ENCODE assay signal across 9 mouse cellular contexts in genomic region chr14:11551892-11552291, GRCm38 (mm10). TPM values are rescaled to one million over a fixed set of nuclear protein-coding genes. Genes with fewer than 3 reads are reported as not detected.
DNase-seq lines count a peak whose midpoint lies in the region; ATAC-seq and TF ChIP-seq lines count a peak whose summit lies in the region.
"Had no signal": no experiment of that assay in that cellular context is flagged by ENCODE, and none has a peak within 500 bp of the region (broad histone marks: within the 10 kb centered on the region; RNA-seq: fewer than 3 reads in every experiment).

No protein-coding gene starts in this region.

- no peak for TF ChIP-seq POLR2A in small intestine, adult 2 months (IDR thresholded peaks at IDR 0.05; ENCODE audit: low read depth, low read length)

- DNase-seq in kidney, postnatal 0 days (ENCODE audit: low spot score) = peak; percentile 65
- no peak for DNase-seq in kidney, adult 8-10 months
- no peak for DNase-seq in liver, embryonic 14.5 days (ENCODE audit: low read depth in 3 of 3, low spot score in 3 of 3)
- no peak for DNase-seq in frontal cortex, postnatal 36 days (ENCODE audit: low spot score in 2 of 2)
- DNase-seq in left cerebral cortex, postnatal 25 days (ENCODE audit: low spot score in 2 of 2) = no peak
- no peak for DNase-seq in left cerebral cortex, adult 9 months (ENCODE audit: low spot score in 2 of 2)

- ATAC-seq in kidney, postnatal 0 days (replicated peaks; ENCODE audit: low FRiP score, low read depth) = no peak
- ATAC-seq in forebrain, embryonic 16.5 days = no peak
- ATAC-seq in liver, embryonic 14.5 days (ENCODE audit: insufficient read depth) = no peak
- ATAC-seq: Patski had no signal

- H3K9me3 ChIP-seq in kidney, postnatal 0 days (replicated peaks; ENCODE audit: low read length) = no peaks in the 10 kb centered on the region
- H3K9me3 ChIP-seq in forebrain, embryonic 16.5 days (ENCODE audit: control insufficient read depth, low read length) = no peaks in the 10 kb centered on the region
- H3K9me3 ChIP-seq in liver, embryonic 14.5 days (ENCODE audit: control insufficient read depth, low read length) = no peaks in the 10 kb centered on the region

- 8% methylated on average over 11 of the region's 11 CpGs for WGBS in kidney, postnatal 0 days
- 36% methylated on average over 11 of the region's 11 CpGs for WGBS in forebrain, embryonic 16.5 days
- 12% methylated on average over 11 of the region's 11 CpGs for WGBS in liver, embryonic 14.5 days (ENCODE audit: insufficient replicate concordance)
- WGBS in small intestine, adult 2 months = 29% methylated on average over 11 of the region's 11 CpGs

- H3K36me3 ChIP-seq in kidney, postnatal 0 days (ENCODE audit: insufficient read depth, low read length) = no peaks in the 10 kb centered on the region
- H3K36me3 ChIP-seq in forebrain, embryonic 16.5 days (ENCODE audit: control insufficient read depth, insufficient read depth) = no peaks in the 10 kb centered on the region
- no peaks in the 10 kb centered on the region for H3K36me3 ChIP-seq in liver, embryonic 14.5 days (replicated peaks; ENCODE audit: control insufficient read depth, insufficient read depth, low read depth)
- no peaks in the 10 kb centered on the region for H3K36me3 ChIP-seq in small intestine, adult 2 months (ENCODE audit: control insufficient read depth, insufficient read depth, low read length)

- H3K4me1 ChIP-seq in kidney, postnatal 0 days (replicated peaks; ENCODE audit: insufficient read depth, low read length) = 0 out of 2 replicates have a peak, but pooled peaks cover 4% of the 10 kb centered on the region
- H3K4me1 ChIP-seq in forebrain, embryonic 16.5 days (replicated peaks; ENCODE audit: control insufficient read depth, insufficient read depth, low read length) = peaks cover 16% of the 10 kb centered on the region
- no peaks in the 10 kb centered on the region for H3K4me1 ChIP-seq in liver, embryonic 14.5 days (replicated peaks; ENCODE audit: control insufficient read depth in 2 of 2, insufficient read depth in 2 of 2, low read length in 1 of 2)
- peaks cover 2% of the 10 kb centered on the region; the same call in 1 of the 2 replicates for H3K4me1 ChIP-seq in small intestine, adult 2 months (ENCODE audit: control insufficient read depth, insufficient read depth, insufficient read length, low read length)

- H3K4me3 ChIP-seq in kidney, postnatal 0 days (replicated peaks; ENCODE audit: low read depth, low read length) = peak overlapping the region; percentile 69
- H3K4me3 ChIP-seq in forebrain, embryonic 16.5 days (replicated peaks; ENCODE audit: low read length) = peak overlapping the region; percentile 77
- H3K4me3 ChIP-seq in liver, embryonic 14.5 days (ENCODE audit: insufficient read depth in 1 of 2, low read depth in 2 of 2, low read length in 2 of 2) = peak overlapping the region; percentile 9 to 53; a peak in 3 of 4 replicates
- peak overlapping the region; percentile 14; the same call in 1 of the 2 replicates for H3K4me3 ChIP-seq in small intestine, adult 2 months (ENCODE audit: low read depth, low read length)

- peak overlapping the region; percentile 79 for H3K4me2 ChIP-seq in kidney, postnatal 0 days (ENCODE audit: low read length)
- H3K4me2 ChIP-seq in forebrain, embryonic 16.5 days (ENCODE audit: low read length) = peak overlapping the region; percentile 85
- peak overlapping the region; percentile 60 for H3K4me2 ChIP-seq in liver, embryonic 14.5 days (ENCODE audit: low read depth)

- intact Hi-C loops in left cerebral cortex, postnatal 25 days (cut with DNase I) = loop anchor here (2.0 to 10.0 kb wide), 7 partner anchors 90 to 589 kb away; partner anchors contain the start of gene Fhit

- TF ChIP-seq CTCF in kidney, postnatal 0 days (IDR thresholded peaks at IDR 0.05; ENCODE audit: low read depth) = no peak
- no peak for TF ChIP-seq CTCF in liver, embryonic 14.5 days (IDR thresholded peaks at IDR 0.05; ENCODE audit: low read depth)
- no peak for TF ChIP-seq CTCF in small intestine, adult 2 months (IDR thresholded peaks at IDR 0.05; ENCODE audit: extremely low read depth, insufficient read length, insufficient replicate concordance, low read depth, low read length)

- H3K27ac ChIP-seq in kidney, postnatal 0 days = no peak overlapping the region
- H3K27ac ChIP-seq in forebrain, embryonic 16.5 days (ENCODE audit: low read length) = no peak overlapping the region
- H3K27ac ChIP-seq in liver, embryonic 14.5 days = no peak overlapping the region
- H3K27ac ChIP-seq in small intestine, adult 2 months (ENCODE audit: insufficient read depth, low read depth, low read length) = no peak overlapping the region

- H3K27me3 ChIP-seq in kidney, postnatal 0 days (ENCODE audit: insufficient read depth, low read length) = no peaks in the 10 kb centered on the region
- H3K27me3 ChIP-seq in forebrain, embryonic 16.5 days (replicated peaks; ENCODE audit: control insufficient read depth, insufficient read depth, low read length) = 0 out of 2 replicates have a peak, but pooled peaks cover 5% of the 10 kb centered on the region
- peaks cover 53% of the 10 kb centered on the region for H3K27me3 ChIP-seq in liver, embryonic 14.5 days (ENCODE audit: control insufficient read depth, insufficient read depth, low read length)
- H3K27me3 ChIP-seq in small intestine, adult 2 months (ENCODE audit: control insufficient read depth, insufficient read depth, low read length) = no peaks in the 10 kb centered on the region
- H3K27me3 ChIP-seq: Patski had no signal

- no peak overlapping the region for H3K9ac ChIP-seq in kidney, postnatal 0 days (ENCODE audit: low read depth, low read length)
- H3K9ac ChIP-seq in forebrain, embryonic 16.5 days (replicated peaks; ENCODE audit: low read depth, low read length) = no peak overlapping the region
- no peak overlapping the region for H3K9ac ChIP-seq in liver, embryonic 14.5 days (replicated peaks)

- TF ChIP-seq EP300 in liver, embryonic 14.5 days (IDR thresholded peaks at IDR 0.05; ENCODE audit: low read depth) = no peak

RNA-seq across cellular contexts. Expression of gene Ptprg, which starts 1.4 kb away (rescaled TPM):
- 23.5 and 24.1 TPM in 2 replicates for polyA plus RNA-seq in kidney, postnatal 0 days (2015; fragmentation: Nextera tagmentation; extraction: Ambion mirVana)
- polyA plus RNA-seq in forebrain, embryonic 16.5 days (2015; fragmentation: Nextera tagmentation; extraction: Ambion mirVana) = 30.9 and 33.5 TPM in 2 replicates
- polyA plus RNA-seq in liver, embryonic 14.5 days (2012; rRNA removed) = 0.69 and 0.75 TPM in 2 replicates
- 0.99 and 1.4 TPM in 2 replicates for polyA plus RNA-seq in liver, embryonic 14.5 days (2014; fragmentation: Nextera tagmentation; extraction: Ambion mirVana)
- polyA plus RNA-seq in small intestine, adult 2 months (2012; rRNA removed) = 7.4 and 21.7 TPM in 2 replicates
- total RNA-seq in left cerebral cortex, postnatal 25 days (2021) = 100 to 1,000 TPM in 1 of 2 experiments, 10 to 100 TPM in 1; 96.1 to 105 TPM

Comparison
In these comparisons a context has a peak if more than half of its experiments do, and no peak if none do; other contexts are left out.
1. H3K4me3 ChIP-seq: peak in every context shown above with its lines; median percentile 77 in forebrain, embryonic 16.5 days; 69 in kidney, postnatal 0 days; 31 in liver, embryonic 14.5 days; 14 in small intestine, adult 2 months.